Mouse (Mus musculus) megakaryocyte, embryonic 14.5 days (primary cell): ENCODE results near the gene Mrpl4. TPM values are rescaled to one million over a fixed set of nuclear protein-coding genes. Genes with fewer than 3 reads are reported as not detected.

Experiments
- H3K27me3 ChIP-seq: replicated peaks from 2 replicates; pipeline ENCODE3; 2012; ENCODE audit warnings: inconsistent platforms
- H3K36me3 ChIP-seq: replicated peaks from 2 replicates; pipeline ENCODE3; 2012; ENCODE audit warnings: low read length, inconsistent platforms, mixed read lengths
- H3K4me1 ChIP-seq: 2 replicates; pipeline ENCODE4 v1.6.1; 2012; ENCODE audit warnings: inconsistent platforms
- H3K4me3 ChIP-seq: replicated peaks from 2 replicates; pipeline ENCODE3; 2012; ENCODE audit warnings: moderate library complexity, mild to moderate bottlenecking, inconsistent platforms
- H3K9me3 ChIP-seq: 2 replicates; pipeline ENCODE4 v1.6.1; 2012; ENCODE audit warnings: inconsistent platforms
- FLI1 ChIP-seq: IDR thresholded peaks from 2 replicates; pipeline ENCODE4 v1.6.1; 2012; ENCODE audit warnings: low read length, inconsistent platforms, mixed read lengths
- GATA1 ChIP-seq: IDR thresholded peaks from 3 replicates; pipeline ENCODE4 v1.6.1; 2012; ENCODE audit warnings: mixed read lengths, low read length, inconsistent platforms, borderline replicate concordance
- polyA plus RNA-seq: library from polyadenylated mRNA; stranded (reverse); fragments of >175 nt; gene quantifications from 2 replicates; pipeline ENCODE4 v1.2.3, GENCODE M21; 2012; ENCODE audit warnings: low replicate concordance; ENCODE audit not compliant: insufficient read depth

The Mrpl4 gene
- polyA plus RNA-seq, 1 experiment = 63.4 TPM

- peak overlapping the region; percentile 88 for H3K4me3 ChIP-seq
- peaks cover 88% of the 10 kb centered on the region for H3K4me1 ChIP-seq
- peaks cover 38% of the 10 kb centered on the region for H3K36me3 ChIP-seq
- H3K27me3 ChIP-seq = no peaks in the 10 kb centered on the region
- no peaks in the 10 kb centered on the region for H3K9me3 ChIP-seq
- no peak for TF ChIP-seq GATA1
These were observed 28.9 kb upstream of the Mrpl4 start for GRCm38 (mm10) chr9:20973682-20974075.

- peak overlapping the region; percentile 99 for H3K4me3 ChIP-seq
- TF ChIP-seq FLI1 = no peak
- no peak for TF ChIP-seq GATA1
- no peaks in the 10 kb centered on the region for H3K9me3 ChIP-seq
- peaks cover 86% of the 10 kb centered on the region for H3K4me1 ChIP-seq
- no peaks in the 10 kb centered on the region for H3K27me3 ChIP-seq
- peaks cover 23% of the 10 kb centered on the region for H3K36me3 ChIP-seq
These were observed 26.9 kb upstream of the Mrpl4 start for GRCm38 (mm10) chr9:20975431-20976215.

DNA sequence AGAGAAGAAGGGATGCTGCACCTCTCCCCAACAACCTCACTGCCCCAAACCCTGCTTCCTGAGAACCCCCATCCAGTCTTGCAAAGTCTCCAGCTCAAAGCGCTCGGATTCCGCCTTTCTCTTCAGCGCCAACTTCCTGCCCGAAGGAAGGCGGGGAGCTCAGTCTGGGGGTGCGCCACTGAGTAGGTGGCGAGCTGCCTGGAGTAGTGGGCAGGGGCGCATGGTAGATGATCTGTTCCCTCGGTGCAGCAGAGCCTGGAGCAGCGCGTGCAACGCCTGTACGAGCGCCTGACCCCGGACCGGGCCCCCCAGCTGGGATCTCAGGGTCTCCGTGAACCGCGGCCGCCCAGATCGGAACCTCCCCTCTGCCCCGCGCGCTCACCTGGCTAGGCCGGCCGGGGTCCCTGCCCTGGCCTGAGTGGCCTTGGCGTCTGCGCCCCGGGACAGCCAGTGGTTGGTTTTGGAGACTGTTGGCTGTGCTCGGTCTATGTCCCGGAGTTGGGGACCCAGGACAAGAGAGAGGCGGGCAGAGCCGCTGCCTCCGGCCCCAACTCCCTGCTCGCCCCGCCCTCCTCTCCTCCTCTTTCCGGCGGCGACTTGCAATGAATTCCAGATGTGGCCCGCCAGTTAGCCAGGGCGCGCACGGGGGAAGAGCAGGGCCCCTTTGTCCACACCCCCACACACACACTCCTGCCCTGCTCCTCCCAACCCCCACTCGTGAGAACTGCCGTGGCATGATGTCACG lies 26.1 kb upstream of the Mrpl4 start, which contains the start of gene S1pr2:
Gene S1pr2 (minus strand): TSS at position 566 of the 745 bp plus-strand sequence.
- Histone ChIP-seq H3K4me3 (peak within 1 kb of the TSS; percentile 99), H3K27me3 (no peaks in the 10 kb centered on the region), H3K9me3 (no peaks in the 10 kb centered on the region), H3K36me3 (peaks cover 16% of the 10 kb centered on the region), H3K4me1 (peaks cover 81% of the 10 kb centered on the region)
- TF ChIP-seq FLI1 (no peak), GATA1 (no peak)

DNA sequence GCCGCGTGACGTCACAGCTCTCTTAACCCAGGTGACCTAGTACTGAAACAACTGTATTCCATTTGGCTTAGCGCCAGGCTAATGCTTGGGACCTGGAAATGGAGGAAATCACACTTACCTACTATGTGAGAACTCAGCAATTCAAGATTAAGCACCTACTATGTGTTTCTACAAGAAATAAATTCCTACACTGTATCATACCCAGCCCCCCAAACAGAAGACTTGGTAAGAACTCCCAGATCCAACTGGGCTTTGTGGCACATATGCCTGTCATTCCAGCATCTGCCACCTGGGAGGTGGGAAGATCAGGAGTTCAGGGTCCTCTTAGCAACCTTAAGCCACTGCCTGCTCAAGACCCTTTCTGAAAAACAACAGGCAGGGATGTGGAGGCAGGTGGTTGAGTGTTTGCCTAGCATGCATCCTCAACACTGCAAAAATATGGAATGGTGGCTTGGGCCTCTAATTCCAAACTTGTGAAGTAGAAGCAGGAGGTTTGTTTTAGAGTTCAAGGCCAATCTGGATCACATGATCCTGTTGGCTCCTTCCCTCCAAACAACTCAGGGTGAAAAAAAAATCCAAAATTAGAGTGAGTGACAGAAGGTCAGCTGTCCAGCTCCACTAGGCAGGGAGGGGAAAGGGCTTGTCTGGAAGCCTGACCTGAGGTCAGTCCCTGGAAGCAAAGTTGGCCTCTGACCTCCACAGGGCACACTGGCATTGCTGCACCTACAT lies 25.4 kb upstream of the Mrpl4 start:
- Histone ChIP-seq H3K4me3 (peak overlapping the region; percentile 99), H3K9me3 (no peaks in the 10 kb centered on the region), H3K27me3 (no peaks in the 10 kb centered on the region), H3K36me3 (peaks cover 10% of the 10 kb centered on the region), H3K4me1 (peaks cover 81% of the 10 kb centered on the region)
- no peak for TF ChIP-seq FLI1
- TF ChIP-seq GATA1 = no peak

DNA sequence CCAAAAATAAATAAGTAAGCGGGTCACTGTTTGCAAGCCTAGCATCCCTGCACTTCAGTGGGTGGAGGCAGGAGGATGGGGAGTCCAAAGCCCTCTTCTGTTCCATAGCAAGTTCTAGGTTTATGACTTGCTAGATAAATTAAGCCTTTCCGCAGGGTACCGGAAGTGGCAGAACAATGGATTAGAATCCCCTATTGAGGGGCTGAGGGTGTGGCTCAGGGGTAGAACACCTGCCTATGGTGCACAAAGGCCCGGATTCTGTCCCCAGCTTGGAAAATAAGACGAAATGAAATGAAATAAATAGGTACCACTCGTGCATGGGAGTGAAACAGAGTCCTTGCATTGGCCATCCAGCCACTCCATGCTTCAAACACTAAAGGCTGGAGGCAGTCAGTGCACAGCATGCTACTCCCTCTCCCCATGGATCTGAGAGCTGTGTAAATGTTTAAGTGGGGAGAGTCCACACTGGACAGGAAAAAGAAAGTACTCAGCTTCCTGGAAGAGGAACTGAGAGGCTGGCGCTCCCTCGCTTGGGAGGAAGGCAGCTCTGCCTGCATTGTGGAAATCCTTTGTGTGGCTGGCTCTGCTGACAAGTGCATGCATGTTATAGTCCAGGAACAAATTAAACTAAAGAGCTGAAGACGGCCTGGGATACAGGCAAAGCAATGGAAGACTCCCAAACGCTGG lies 24.0 kb upstream of the Mrpl4 start:
- Histone ChIP-seq H3K4me1 (peaks cover 79% of the 10 kb centered on the region), H3K36me3 (no peaks in the 10 kb centered on the region), H3K27me3 (no peaks in the 10 kb centered on the region), H3K4me3 (peak overlapping the region; percentile 57), H3K9me3 (no peaks in the 10 kb centered on the region)
- TF ChIP-seq FLI1 (no peak), GATA1 (no peak)

GRCm38 (mm10) chr9:20979181-20979580 lies 23.4 kb upstream of the Mrpl4 start:
- H3K36me3 ChIP-seq = no peaks in the 10 kb centered on the region
- H3K4me1 ChIP-seq = peaks cover 77% of the 10 kb centered on the region
- TF ChIP-seq FLI1 (no peak), GATA1 (no peak)
- H3K27me3 ChIP-seq = no peaks in the 10 kb centered on the region
- no peak overlapping the region for H3K4me3 ChIP-seq
- no peaks in the 10 kb centered on the region for H3K9me3 ChIP-seq

- H3K4me1 ChIP-seq = peaks cover 71% of the 10 kb centered on the region
- TF ChIP-seq FLI1 = no peak
- TF ChIP-seq GATA1 = no peak
- H3K36me3 ChIP-seq = no peaks in the 10 kb centered on the region
- no peak overlapping the region for H3K4me3 ChIP-seq
- H3K9me3 ChIP-seq = no peaks in the 10 kb centered on the region
- H3K27me3 ChIP-seq = no peaks in the 10 kb centered on the region
These were observed 22.8 kb upstream of the Mrpl4 start for GRCm38 (mm10) chr9:20979769-20980168.

DNA sequence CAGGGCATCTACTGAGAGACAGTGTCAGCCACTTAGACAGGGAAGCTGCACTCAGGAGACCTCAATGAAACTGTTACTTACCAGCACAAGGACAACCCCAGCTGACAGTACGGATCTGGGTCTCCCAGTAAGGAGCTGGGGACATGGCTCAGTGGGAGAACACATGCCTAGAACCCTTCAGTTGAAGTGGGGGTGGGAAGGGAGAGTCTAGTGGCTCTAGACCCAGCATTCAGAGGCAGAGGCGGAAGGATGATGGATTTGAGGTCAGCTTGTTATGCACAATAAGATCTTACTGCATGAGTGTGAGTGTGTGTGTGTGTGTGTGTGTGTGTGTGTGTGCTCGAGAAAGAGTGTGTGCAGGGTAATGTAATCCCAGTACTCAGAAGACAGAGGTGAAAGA lies 20.4 kb upstream of the Mrpl4 start:
- TF ChIP-seq FLI1 (no peak), GATA1 (no peak)
- Histone ChIP-seq H3K4me3 (no peak overlapping the region), H3K9me3 (peaks cover 6% of the 10 kb centered on the region; the same call in 1 of the 2 replicates), H3K36me3 (no peaks in the 10 kb centered on the region), H3K27me3 (no peaks in the 10 kb centered on the region), H3K4me1 (peaks cover 53% of the 10 kb centered on the region)

GRCm38 (mm10) chr9:20983169-20983568 lies 19.4 kb upstream of the Mrpl4 start:
- H3K9me3 ChIP-seq = peaks cover 6% of the 10 kb centered on the region; the same call in 1 of the 2 replicates
- no peak for TF ChIP-seq FLI1
- TF ChIP-seq GATA1 = no peak
- H3K36me3 ChIP-seq = no peaks in the 10 kb centered on the region
- peaks cover 43% of the 10 kb centered on the region for H3K4me1 ChIP-seq
- peaks cover 3% of the 10 kb centered on the region for H3K27me3 ChIP-seq
- H3K4me3 ChIP-seq = no peak overlapping the region
